Mouse (Mus musculus): ENCODE measurements at regions not wholly inside any gene's neighbourhood (a gene's known extent, or its start where the extent isn't known, plus 50 kb on each side); places are given as distances from the start of the nearest gene placed in this dataset.

GRCm38 (mm10) chr5:106313874-106314273 is 144.1 kb downstream of the Barhl2 start:
- Histone ChIP-seq H3K4me2 (ENCODE audit: low read length) (no peak overlapping the region), H3K4me1 (replicated peaks; ENCODE audit: insufficient read depth, low read length) (no peaks in the 10 kb centered on the region), H3K9ac (ENCODE audit: low read depth, low read length) (no peak overlapping the region), H3K36me3 (ENCODE audit: insufficient read depth, low read length) (no peaks in the 10 kb centered on the region), H3K9me3 (replicated peaks; ENCODE audit: low read length) (no peaks in the 10 kb centered on the region), H3K4me3 (replicated peaks; ENCODE audit: low read depth, low read length) (no peak overlapping the region), H3K27ac (no peak overlapping the region), H3K27me3 (ENCODE audit: insufficient read depth, low read length) (no peaks in the 10 kb centered on the region)
- TF ChIP-seq CTCF (IDR thresholded peaks at IDR 0.05; ENCODE audit: low read depth) = no peak
- DNase-seq (ENCODE audit: low spot score) (no peak), ATAC-seq (replicated peaks; ENCODE audit: low FRiP score, low read depth) (no peak)
- WGBS = 86% methylated on average over 6 of the region's 6 CpGs

- ATAC-seq (replicated peaks; ENCODE audit: low FRiP score, low read depth) (no peak), DNase-seq (ENCODE audit: low spot score) (peak; percentile 14)
- no peak overlapping the region for H3K4me3 ChIP-seq (replicated peaks; ENCODE audit: low read depth, low read length)
- no peaks in the 10 kb centered on the region for H3K9me3 ChIP-seq (replicated peaks; ENCODE audit: low read length)
- no peaks in the 10 kb centered on the region for H3K27me3 ChIP-seq (ENCODE audit: insufficient read depth, low read length)
- no peak overlapping the region for H3K4me2 ChIP-seq (ENCODE audit: low read length)
- 62% methylated on average over 4 of the region's 4 CpGs for WGBS
- TF ChIP-seq CTCF (IDR thresholded peaks at IDR 0.05; ENCODE audit: low read depth) = peak; percentile 49; the same call in 1 of the 2 replicates
- no peak overlapping the region for H3K9ac ChIP-seq (ENCODE audit: low read depth, low read length)
- H3K36me3 ChIP-seq (ENCODE audit: insufficient read depth, low read length) = no peaks in the 10 kb centered on the region
- H3K4me1 ChIP-seq (replicated peaks; ENCODE audit: insufficient read depth, low read length) = no peaks in the 10 kb centered on the region
- no peak overlapping the region for H3K27ac ChIP-seq
These were observed 156.6 kb downstream of the Barhl2 start for GRCm38 (mm10) chr5:106301372-106301771.

GRCm38 (mm10) chr5:106296721-106297120 is 161.2 kb downstream of the Barhl2 start:
- no peaks in the 10 kb centered on the region for H3K36me3 ChIP-seq (ENCODE audit: insufficient read depth, low read length)
- ATAC-seq (replicated peaks; ENCODE audit: low FRiP score, low read depth) = no peak
- H3K9me3 ChIP-seq (replicated peaks; ENCODE audit: low read length) = no peaks in the 10 kb centered on the region
- H3K27ac ChIP-seq = no peak overlapping the region
- WGBS = 33% methylated on average over 6 of the region's 6 CpGs
- no peaks in the 10 kb centered on the region for H3K27me3 ChIP-seq (ENCODE audit: insufficient read depth, low read length)
- no peak for TF ChIP-seq CTCF (IDR thresholded peaks at IDR 0.05; ENCODE audit: low read depth)
- H3K4me3 ChIP-seq (replicated peaks; ENCODE audit: low read depth, low read length) = no peak overlapping the region
- DNase-seq (ENCODE audit: low spot score) = peak; percentile 47
- H3K4me2 ChIP-seq (ENCODE audit: low read length) = no peak overlapping the region
- no peaks in the 10 kb centered on the region for H3K4me1 ChIP-seq (replicated peaks; ENCODE audit: insufficient read depth, low read length)
- no peak overlapping the region for H3K9ac ChIP-seq (ENCODE audit: low read depth, low read length)

- Histone ChIP-seq H3K36me3 (ENCODE audit: insufficient read depth, low read length) (no peaks in the 10 kb centered on the region), H3K9ac (ENCODE audit: low read depth, low read length) (no peak overlapping the region), H3K4me3 (replicated peaks; ENCODE audit: low read depth, low read length) (no peak overlapping the region), H3K27me3 (ENCODE audit: insufficient read depth, low read length) (no peaks in the 10 kb centered on the region), H3K9me3 (replicated peaks; ENCODE audit: low read length) (no peaks in the 10 kb centered on the region), H3K27ac (no peak overlapping the region), H3K4me2 (ENCODE audit: low read length) (no peak overlapping the region), H3K4me1 (replicated peaks; ENCODE audit: insufficient read depth, low read length) (no peaks in the 10 kb centered on the region)
- 57% methylated on average over 2 of the region's 2 CpGs for WGBS
- ATAC-seq (replicated peaks; ENCODE audit: low FRiP score, low read depth) (no peak), DNase-seq (ENCODE audit: low spot score) (no peak)
- TF ChIP-seq CTCF (IDR thresholded peaks at IDR 0.05; ENCODE audit: low read depth) = no peak
These were observed 162.0 kb downstream of the Barhl2 start for GRCm38 (mm10) chr5:106295993-106296392.

GRCm38 (mm10) chr5:106295538-106295937 is 162.4 kb downstream of the Barhl2 start:
- H3K27ac ChIP-seq = no peak overlapping the region
- no peak for ATAC-seq (replicated peaks; ENCODE audit: low FRiP score, low read depth)
- no peak overlapping the region for H3K4me3 ChIP-seq (replicated peaks; ENCODE audit: low read depth, low read length)
- H3K9me3 ChIP-seq (replicated peaks; ENCODE audit: low read length) = no peaks in the 10 kb centered on the region
- no peaks in the 10 kb centered on the region for H3K36me3 ChIP-seq (ENCODE audit: insufficient read depth, low read length)
- no peak overlapping the region for H3K4me2 ChIP-seq (ENCODE audit: low read length)
- no peak for TF ChIP-seq CTCF (IDR thresholded peaks at IDR 0.05; ENCODE audit: low read depth)
- 40% methylated on average over 3 of the region's 3 CpGs for WGBS
- no peaks in the 10 kb centered on the region for H3K4me1 ChIP-seq (replicated peaks; ENCODE audit: insufficient read depth, low read length)
- DNase-seq (ENCODE audit: low spot score) = no peak
- no peaks in the 10 kb centered on the region for H3K27me3 ChIP-seq (ENCODE audit: insufficient read depth, low read length)
- no peak overlapping the region for H3K9ac ChIP-seq (ENCODE audit: low read depth, low read length)

- WGBS = 22% methylated on average over 16 of the region's 16 CpGs
- no peak overlapping the region for H3K27ac ChIP-seq
- H3K36me3 ChIP-seq (ENCODE audit: insufficient read depth, low read length) = no peaks in the 10 kb centered on the region
- H3K4me2 ChIP-seq (ENCODE audit: low read length) = peak overlapping the region; percentile 12; the same call in 1 of the 2 replicates
- no peaks in the 10 kb centered on the region for H3K9me3 ChIP-seq (replicated peaks; ENCODE audit: low read length)
- TF ChIP-seq CTCF (IDR thresholded peaks at IDR 0.05; ENCODE audit: low read depth) = no peak
- H3K4me3 ChIP-seq (replicated peaks; ENCODE audit: low read depth, low read length) = no peak overlapping the region
- ATAC-seq (replicated peaks; ENCODE audit: low FRiP score, low read depth) = no peak
- H3K9ac ChIP-seq (ENCODE audit: low read depth, low read length) = no peak overlapping the region
- peak; percentile 77 for DNase-seq (ENCODE audit: low spot score)
- no peaks in the 10 kb centered on the region for H3K27me3 ChIP-seq (ENCODE audit: insufficient read depth, low read length)
- H3K4me1 ChIP-seq (replicated peaks; ENCODE audit: insufficient read depth, low read length) = no peaks in the 10 kb centered on the region
These were observed 165.4 kb downstream of the Barhl2 start for GRCm38 (mm10) chr5:106292387-106293229.
